Mouse (Mus musculus) lung, postnatal 14 days (tissue): ENCODE measurements at regions not wholly inside any gene's neighbourhood (a gene's known extent, or its start where the extent isn't known, plus 50 kb on each side); places are given as distances from the start of the nearest gene placed in this dataset.

Experiments
- DNase-seq: peaks from one replicate; pipeline ENCODE4 v3.0.0; 2021

GRCm38 (mm10) chr13:16316581-16316980 is 304.9 kb downstream of the Inhba start:
- DNase-seq = no peak

GRCm38 (mm10) chr13:16317412-16317811 is 305.8 kb downstream of the Inhba start:
- no peak for DNase-seq

- DNase-seq = no peak
Measured at GRCm38 (mm10) chr13:16320392-16320791, 308.7 kb downstream of the Inhba start.

- DNase-seq = no peak
Measured at GRCm38 (mm10) chr13:16325661-16326060, 314.0 kb downstream of the Inhba start.

GRCm38 (mm10) chr13:16341727-16342126 is 330.1 kb downstream of the Inhba start:
- no peak for DNase-seq

- no peak for DNase-seq
Measured at GRCm38 (mm10) chr13:16342171-16342570, 330.5 kb downstream of the Inhba start.

GRCm38 (mm10) chr13:16343280-16343945 is 331.8 kb downstream of the Inhba start:
- peak; percentile 18 for DNase-seq

GRCm38 (mm10) chr13:16349353-16349752 is 337.7 kb downstream of the Inhba start:
- DNase-seq = no peak

GRCm38 (mm10) chr13:16350061-16350460 is 338.4 kb downstream of the Inhba start:
- DNase-seq = no peak

- DNase-seq = no peak
Measured at GRCm38 (mm10) chr13:16355316-16355715, 343.7 kb downstream of the Inhba start.

- DNase-seq = no peak
Measured at GRCm38 (mm10) chr13:16379492-16379891, 367.8 kb downstream of the Inhba start.

GRCm38 (mm10) chr13:16379949-16380348 is 368.3 kb downstream of the Inhba start:
- DNase-seq = no peak

GRCm38 (mm10) chr13:16382936-16383511 is 371.4 kb downstream of the Inhba start:
- no peak for DNase-seq

GRCm38 (mm10) chr13:16416356-16417019 is 404.8 kb downstream of the Inhba start:
- no peak for DNase-seq

- DNase-seq = no peak
Measured at GRCm38 (mm10) chr13:16424147-16424546, 412.5 kb downstream of the Inhba start.

- no peak for DNase-seq
Measured at GRCm38 (mm10) chr13:16435436-16435835, 423.8 kb downstream of the Inhba start.

- no peak for DNase-seq
Measured at GRCm38 (mm10) chr13:16453234-16453633, 441.6 kb downstream of the Inhba start.

- DNase-seq = no peak
Measured at GRCm38 (mm10) chr13:16459743-16460142, 448.1 kb downstream of the Inhba start.

GRCm38 (mm10) chr13:16461681-16462080 is 450.0 kb downstream of the Inhba start:
- DNase-seq = no peak

GRCm38 (mm10) chr13:16464823-16465222 is 453.2 kb downstream of the Inhba start:
- no peak for DNase-seq

GRCm38 (mm10) chr13:16465317-16465716 is 453.7 kb downstream of the Inhba start:
- no peak for DNase-seq

GRCm38 (mm10) chr13:16465812-16466211 is 454.2 kb downstream of the Inhba start:
- DNase-seq = no peak

GRCm38 (mm10) chr13:16476515-16476914 is 464.9 kb downstream of the Inhba start:
- no peak for DNase-seq

- no peak for DNase-seq
Measured at GRCm38 (mm10) chr13:16487292-16487691, 475.6 kb downstream of the Inhba start.
